Mouse (Mus musculus): Measurements from ENCODE around the gene 5730455P16Rik. TPM values are rescaled to one million over a fixed set of nuclear protein-coding genes. Genes with fewer than 3 reads are reported as not detected.
"Not testable (repeated sequence)": the region's sequence is repeated elsewhere in the genome, so short reads cannot be mapped to it uniquely, and the experiment has no call there.

Gene 5730455P16Rik
- total RNA-seq, 2 experiments from 2014 or later: 3.9 to 6.0 TPM

DNA sequence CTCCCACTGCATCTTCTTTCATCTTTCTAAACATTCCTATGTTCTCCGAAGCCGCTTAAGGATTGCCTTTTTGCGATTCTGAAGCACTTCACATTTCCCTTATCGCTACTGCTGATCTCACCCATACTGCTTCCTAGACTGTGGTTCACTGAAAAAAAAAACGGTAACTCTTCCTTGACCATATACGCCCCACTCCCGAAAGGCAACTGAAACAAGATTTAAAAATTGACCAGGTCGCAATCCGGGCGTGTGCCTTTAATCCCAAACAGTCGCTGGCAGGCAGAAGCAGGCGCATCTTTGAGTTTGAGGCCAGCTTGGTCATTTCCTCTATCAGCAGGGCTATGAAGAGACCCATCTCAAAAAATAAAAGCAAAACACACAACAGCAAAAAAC is 4.8 kb upstream of the 5730455P16Rik start:
- ATAC-seq (ENCODE audit: poor library complexity, severe bottlenecking): peak; percentile 29

DNA sequence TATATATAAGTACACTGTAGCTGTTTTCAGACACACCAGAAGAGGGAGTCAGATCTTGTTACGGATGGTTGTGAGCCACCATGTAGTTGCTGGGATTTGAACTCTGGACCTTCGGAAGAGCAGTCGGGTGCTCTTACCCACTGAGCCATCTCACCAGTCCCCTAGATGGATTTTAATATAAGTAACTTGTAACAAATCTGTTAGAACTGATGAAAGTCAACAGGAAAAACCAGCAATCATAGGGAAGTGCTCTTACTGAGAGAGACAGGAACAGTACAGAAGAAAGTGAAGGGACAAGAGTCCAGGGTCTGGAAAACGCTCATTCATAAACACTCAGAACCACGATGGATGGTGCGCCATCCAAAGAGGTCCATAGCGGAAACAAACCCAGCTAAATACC is 1.4 kb upstream of the 5730455P16Rik start:
- ATAC-seq (ENCODE audit: poor library complexity, severe bottlenecking): not testable (repeated sequence)

DNA sequence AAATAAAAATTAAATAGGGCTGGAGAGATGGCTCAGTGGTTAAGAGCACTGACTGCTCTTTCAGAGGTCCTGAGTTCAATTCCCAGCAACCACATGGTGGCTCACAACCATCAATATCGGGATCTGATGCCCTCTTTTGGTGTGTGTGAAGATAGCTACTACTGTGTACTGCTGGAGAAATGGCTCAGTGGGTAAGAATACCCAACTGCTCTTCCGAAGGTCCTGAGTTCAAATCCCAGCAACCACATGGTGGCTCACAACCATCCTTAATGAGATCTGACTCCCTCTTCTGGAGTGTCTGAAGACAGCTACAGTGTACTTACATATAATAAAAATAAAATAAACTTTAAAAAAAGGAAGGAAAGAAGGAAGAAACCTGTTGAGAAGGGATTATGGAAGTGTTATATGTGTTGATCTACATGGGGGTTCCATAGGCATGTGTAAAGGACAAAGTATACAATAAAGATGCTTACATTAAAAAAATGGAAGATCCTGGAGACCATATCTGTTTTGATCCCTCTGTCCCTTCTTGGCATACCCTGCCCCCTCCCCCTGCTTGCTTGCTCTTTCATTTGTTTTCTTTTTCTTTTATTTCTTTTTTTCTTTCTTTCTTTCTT is 726 bp upstream of the 5730455P16Rik start:
- ATAC-seq (ENCODE audit: poor library complexity, severe bottlenecking): not testable (repeated sequence)

DNA sequence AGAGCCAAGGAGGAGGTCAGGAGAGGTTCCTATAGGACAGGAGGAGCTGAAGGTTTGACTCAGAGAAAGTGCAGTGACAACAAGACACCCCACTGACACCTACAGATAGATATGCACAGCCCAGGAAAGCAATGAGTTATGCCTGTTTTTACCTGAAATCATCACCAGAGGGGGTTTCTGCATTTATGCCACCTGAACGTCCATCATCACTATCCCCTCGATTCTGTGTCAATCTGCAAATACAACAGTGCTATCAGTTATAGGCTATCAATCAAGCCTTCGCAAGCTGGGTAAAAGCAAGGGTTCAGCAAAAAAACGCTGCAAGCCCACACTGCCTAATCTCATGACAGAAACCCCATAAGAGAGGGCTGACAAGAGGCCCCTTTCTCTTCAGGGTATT is 1.2 kb downstream of the 5730455P16Rik start:
- no peak for ATAC-seq (ENCODE audit: poor library complexity, severe bottlenecking)

DNA sequence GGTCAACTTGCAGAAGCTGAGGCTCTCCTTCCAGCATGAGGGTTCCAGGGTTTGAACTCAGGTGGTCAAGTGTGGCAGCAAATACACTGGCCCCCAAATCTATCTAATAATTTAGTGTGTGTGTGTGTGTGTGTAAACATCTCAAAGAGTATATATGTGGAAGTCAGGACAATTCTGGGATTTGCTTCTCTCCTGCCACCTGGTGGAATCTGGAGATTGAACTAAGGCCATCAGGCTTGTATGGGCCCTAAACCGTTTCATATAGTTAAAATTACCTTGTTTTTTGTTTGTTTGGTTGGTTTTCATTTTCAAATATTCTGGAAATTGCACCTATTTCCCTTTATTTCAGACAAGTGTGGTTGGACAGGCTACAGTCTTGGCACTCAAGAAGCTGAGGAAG is 8.9 kb downstream of the 5730455P16Rik start:
- ATAC-seq (ENCODE audit: poor library complexity, severe bottlenecking): no peak

DNA sequence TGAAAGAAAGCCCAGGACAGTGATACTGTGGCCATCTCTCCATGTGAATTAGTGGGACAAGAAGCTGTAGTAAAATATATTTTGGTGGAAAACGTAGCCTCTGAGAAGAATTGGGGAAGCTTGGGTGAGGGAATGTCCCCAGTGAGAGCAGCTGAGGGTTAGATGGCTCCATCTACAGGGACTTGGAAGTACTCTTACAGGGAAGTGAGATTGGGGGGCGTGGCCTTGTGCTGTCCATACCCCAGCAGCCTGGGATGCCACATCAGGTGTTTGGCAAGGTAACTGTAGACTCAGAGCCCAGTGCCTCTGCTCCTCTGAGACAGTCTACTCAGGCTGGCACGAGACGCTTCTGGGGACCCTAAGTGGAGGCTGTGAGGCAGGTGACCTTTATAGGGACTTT is 23.0 kb downstream of the 5730455P16Rik start:
- ATAC-seq (ENCODE audit: poor library complexity, severe bottlenecking): peak; percentile 56

DNA sequence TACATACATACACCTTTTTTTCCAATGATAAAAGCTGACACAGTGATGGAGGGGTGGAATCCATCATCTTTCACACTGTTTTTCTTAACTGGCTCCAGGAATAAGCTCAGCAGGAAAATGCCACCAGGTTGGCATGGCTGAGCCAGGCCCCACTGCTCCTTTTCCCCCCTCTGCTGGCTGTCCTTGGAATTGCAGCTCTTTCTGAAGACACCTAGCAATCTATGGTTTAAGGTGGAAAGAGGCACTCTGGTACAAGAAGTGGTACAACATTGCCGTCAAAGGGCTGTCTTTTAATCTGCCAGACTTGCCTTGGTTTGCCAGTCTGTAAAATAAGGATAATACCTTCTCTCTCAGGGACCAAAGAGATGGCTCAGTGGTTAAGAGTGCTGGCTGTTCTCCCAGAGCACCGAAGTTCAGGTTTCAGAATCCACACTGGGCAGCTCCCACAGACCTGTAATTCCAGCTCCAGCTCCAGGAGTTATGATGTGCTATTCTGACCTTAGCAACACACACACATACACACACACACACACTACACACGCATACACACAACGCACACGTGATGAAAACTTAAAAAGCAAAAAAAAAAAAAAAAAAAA is 25.9 kb downstream of the 5730455P16Rik start:
- peak; percentile 80 for ATAC-seq (ENCODE audit: poor library complexity, severe bottlenecking)

DNA sequence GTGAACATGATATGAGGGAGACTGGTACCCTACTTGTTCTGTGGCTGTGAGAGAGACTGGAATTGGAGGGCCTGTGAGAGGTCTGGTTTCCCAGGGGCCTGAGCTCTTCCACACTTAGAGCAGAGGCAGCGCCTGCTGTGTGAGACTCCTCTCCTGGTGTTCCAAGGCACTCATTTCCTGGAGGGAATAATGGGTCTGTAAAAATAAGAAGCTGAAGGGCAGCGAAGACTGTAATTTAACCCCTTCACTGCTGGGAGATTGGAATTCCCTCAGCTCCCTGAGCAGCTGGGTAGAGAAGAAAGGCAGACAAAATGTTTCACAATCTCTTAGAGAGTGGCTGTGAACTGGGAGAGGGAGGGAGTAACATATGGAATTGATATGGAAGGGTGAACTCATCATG is 35.4 kb downstream of the 5730455P16Rik start:
- no peak for ATAC-seq (ENCODE audit: poor library complexity, severe bottlenecking)

DNA sequence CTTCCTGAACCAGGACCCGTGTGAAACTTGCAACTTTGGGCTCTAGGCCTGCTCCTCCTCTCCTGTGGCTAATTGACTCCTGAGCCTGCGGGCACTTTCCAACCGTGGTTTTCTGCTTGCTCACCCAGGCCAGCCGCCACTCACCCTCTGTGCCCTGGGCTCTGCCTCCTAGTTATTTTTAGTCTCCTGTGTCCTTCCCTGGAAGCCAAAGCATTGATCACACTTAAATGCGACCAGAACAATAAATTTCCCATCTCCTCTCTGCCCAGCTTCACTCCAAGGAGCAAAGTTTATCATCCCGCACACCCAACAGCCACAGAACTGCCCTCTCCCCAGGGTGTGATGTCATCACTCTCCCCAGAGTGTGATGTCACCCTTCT is 41.5 kb downstream of the 5730455P16Rik start:
- no peak for ATAC-seq (ENCODE audit: poor library complexity, severe bottlenecking)

DNA sequence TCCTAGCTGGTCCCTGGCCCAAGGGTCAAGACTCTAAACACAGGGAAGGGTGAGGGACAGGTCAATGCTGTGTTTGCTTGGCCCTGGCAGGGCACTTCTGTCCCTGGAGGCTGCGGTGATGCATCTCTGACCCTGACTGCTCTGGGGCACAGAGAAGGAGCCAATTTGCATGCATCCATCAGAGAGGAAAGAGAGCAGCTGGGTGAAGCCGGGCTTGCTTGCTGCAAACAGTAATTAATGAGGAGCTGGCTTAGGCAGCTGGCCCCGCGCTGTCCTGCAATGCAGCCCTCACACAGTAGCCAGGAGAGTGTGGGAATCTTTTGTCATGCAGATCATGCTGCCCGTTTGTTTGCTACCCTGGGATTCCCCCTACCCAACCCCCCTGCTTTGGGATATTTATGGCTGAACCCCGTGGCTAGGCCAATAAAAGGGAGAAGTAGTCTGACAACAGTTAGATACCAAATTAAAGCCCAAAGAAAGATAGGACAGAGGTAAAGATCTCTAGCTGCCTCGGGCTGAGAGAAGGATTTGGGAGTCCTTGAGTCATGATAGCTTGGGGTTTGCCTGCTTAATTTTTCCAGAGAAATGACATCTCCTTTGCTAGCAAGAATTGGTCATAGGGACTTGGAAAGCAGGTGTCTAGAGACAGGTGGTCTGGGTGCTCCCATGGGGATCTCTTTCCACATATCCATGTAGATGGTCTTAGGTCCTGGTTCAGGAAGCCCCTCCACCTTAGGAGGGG is 42.1 kb downstream of the 5730455P16Rik start:
- ATAC-seq (ENCODE audit: poor library complexity, severe bottlenecking): no peak

DNA sequence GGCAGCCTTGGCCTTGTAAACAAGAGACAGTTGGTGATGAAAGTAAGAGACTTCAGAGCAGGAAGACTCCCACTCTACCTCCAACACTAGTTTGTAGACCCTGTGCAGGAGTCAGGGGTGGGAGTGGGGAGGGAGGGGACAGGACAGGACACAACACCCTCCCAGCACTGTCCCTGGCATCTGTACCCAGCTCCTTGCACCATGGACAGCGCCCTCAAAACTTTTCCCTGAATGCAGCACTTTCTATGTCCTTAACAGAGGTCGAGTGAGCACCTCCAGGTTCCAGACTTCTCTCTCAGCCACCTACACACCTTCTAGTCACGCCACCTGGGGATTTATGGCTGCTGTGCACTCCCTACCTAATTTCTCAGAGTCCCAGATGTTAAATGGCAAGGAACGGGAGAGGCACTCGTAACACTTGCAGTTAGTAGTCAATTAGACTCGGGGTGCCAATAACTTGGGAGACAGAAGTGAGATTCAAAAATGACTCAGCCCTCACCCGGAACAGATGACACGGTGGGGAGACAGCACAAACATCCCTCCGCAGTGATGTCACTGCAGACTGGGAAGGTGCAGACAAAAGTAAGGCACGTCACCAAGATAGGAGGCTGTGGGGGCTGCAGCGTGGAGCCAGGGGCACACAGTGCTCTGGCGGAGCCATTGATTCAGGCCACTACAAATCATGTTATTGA is 45.0 kb downstream of the 5730455P16Rik start:
- no peak for ATAC-seq (ENCODE audit: poor library complexity, severe bottlenecking)

DNA sequence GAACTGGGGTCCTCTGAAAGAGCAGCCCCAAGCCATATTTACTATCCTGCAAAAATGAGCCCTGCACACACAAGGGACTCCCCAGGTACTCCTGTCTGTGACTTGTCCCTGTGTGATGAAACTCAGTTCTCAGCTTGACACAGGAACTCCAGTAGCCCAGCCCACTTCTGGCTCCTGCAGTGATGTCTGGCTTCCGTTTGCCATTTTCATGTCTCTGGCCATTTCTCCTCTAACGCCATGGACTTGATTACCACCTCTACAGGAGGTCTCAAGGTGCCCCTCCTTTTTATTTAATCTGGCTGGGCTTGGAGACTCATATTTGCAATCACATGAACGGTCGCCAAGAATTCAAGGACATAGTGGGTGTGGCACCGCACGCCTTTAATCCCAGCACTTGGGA is 53.2 kb downstream of the 5730455P16Rik start:
- ATAC-seq (ENCODE audit: poor library complexity, severe bottlenecking): no peak

DNA sequence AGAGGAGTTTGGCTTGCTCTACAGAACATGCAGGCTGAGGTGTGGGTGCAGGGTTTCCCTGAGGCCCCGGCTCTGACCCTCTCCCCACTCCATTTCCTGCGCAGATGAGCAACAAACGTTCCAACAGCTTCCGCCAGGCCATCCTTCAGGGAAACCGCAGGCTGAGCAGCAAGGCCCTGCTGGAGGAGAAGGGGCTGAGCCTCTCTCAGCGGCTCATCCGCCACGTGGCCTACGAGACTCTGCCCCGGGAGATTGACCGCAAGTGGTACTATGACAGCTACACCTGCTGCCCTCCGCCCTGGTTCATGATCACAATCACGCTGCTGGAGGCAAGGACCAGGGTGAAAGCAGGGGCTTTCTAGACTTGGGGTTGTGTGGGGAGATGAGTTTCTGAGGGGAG is 54.6 kb downstream of the 5730455P16Rik start:
- peak; percentile 68 for ATAC-seq (ENCODE audit: poor library complexity, severe bottlenecking)

DNA sequence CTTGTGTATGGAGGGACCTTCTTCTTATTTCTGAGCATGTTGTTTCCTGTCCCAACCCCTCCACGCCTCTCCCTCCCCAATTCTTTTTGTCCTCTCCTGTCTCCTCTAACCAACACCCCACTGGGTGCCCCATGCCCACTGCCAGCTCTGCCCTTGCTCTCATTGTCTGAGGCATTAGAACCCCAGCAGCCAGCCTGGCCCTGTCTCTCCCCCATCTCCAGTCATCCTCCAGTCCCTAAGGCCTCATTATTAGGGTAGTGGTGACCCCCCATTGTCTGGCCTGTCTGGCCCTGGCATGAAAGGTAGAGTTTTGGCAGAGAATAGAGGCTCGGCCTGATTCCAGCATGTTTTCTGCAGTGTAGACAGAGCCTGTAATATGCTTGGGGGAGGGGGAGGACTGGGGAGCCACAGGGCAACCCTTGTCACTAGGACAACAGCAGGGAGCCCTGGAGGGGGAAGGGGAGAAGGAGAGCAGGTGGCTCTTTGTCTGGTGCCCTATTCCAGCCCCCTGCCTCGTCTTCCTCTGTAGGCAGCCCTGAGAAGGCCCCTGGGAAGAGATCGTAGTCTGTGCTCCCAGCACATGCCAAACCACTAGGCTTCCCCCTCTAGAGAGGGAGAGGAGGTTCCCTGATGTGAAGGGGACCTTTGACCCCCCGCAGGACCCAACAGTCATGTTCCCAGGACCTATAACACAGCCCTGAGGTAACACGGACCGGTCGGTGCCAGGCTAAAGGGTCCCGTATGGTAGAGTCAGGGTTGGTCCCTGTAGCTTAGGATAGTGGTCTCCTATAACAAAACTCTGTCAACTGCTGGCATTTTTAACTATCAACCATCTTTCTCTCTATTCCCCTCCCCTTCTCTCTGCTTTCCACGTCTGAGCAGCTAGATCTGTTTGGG is 61.8 kb downstream of the 5730455P16Rik start:
- ATAC-seq (ENCODE audit: poor library complexity, severe bottlenecking): no peak

DNA sequence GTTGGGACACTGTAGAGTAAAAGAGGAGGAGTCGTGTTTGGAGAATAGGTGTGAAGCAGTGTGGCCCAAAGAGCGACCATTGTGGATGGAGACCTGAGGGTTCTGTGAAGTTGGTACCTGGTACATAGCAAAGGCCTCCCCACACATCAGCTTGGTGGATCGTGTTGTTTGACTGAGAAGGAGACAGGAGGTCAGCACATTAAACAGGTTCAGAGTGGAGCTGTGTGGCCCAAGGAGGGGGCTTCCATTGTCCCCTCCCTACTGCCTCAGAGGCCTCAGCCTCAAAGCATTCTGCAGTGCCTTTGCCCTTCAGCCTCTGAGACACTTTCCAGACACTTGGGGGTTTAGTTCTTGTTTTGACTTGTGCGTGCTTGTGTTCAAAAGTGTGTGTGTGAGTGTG is 63.9 kb downstream of the 5730455P16Rik start:
- ATAC-seq (ENCODE audit: poor library complexity, severe bottlenecking): no peak

DNA sequence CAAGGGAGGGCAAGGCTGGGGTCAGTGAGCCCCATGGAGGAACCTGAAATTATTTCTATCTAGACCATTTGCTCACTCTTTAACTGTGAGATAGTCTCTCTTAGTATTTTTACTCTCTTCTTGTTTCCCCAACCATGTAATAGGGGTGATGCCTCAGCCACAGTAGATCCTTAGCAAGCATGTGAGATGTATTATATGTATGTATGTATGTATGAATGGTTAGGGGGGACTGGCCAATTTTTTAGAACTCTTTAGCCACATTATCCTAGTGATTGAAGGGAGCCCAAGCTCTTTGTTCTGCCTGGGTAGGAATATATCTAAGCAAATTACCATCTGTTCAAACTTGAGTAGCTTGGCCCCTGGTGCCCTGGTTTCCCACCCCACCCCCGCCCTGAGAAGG is 64.4 kb downstream of the 5730455P16Rik start:
- ATAC-seq (ENCODE audit: poor library complexity, severe bottlenecking): no peak

DNA sequence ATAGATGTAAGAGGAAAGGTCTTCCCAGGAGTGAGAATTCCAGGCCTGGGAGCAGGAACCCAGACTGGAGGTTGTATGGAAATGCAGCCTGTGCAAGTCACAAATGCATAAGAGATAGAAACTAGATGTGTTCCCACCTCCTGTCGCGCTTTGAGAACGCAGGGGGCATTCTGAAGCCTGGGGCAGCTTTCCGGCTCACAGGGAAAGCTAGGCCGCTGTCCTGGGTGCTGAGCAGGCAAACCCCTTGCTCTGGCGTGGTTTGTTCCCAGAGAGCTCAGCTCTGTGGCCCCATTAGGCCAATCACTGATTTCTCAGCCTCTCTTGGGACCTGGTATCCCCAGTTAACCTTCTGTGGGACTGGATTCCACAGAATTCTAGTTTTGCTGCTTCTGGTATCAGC is 65.3 kb downstream of the 5730455P16Rik start:
- ATAC-seq (ENCODE audit: poor library complexity, severe bottlenecking): no peak

DNA sequence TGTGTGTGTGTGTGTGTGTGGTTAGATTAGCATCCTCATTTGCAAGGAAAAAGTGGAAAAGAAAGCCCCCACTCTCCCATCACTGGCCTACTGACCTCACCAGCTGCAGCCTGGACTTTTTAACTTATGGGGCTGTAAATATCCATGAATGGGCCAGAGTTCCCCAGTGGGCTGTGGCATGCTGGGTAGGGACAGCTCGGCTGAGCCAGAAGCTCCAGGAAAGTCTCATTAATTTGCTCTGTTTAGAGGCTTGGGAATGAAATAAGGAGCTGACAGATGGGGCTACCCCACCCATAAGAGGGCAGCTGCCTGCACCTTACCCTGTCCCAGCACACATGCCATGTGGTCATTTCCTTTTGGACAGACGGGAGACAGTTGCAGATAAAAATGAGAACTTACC is 65.8 kb downstream of the 5730455P16Rik start:
- ATAC-seq (ENCODE audit: poor library complexity, severe bottlenecking): no peak

DNA sequence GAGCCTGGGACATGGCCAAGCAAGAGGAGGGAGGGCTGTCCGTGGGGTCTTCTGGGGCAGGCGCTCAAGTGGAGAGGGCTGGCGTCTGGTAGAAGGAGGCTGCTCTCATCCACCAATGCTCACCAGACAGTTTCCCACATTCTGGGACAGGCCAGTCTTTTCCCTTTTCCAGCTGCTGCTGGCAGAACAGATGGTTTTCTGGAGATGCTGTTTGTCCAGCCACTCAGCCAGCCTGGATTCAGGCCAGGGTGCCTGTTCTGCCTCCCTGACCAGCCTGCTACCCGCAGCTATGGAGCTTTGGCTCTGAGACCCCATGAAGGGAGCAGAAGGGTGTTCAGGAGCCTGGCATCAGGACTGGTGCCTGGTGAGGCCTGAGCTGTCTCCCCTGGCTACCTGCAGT is 66.6 kb downstream of the 5730455P16Rik start:
- no peak for ATAC-seq (ENCODE audit: poor library complexity, severe bottlenecking)
